Mouse (Mus musculus) heart, adult 2 months (tissue): ENCODE measurements at regions not wholly inside any gene's neighbourhood (a gene's known extent, or its start where the extent isn't known, plus 50 kb on each side); places are given as distances from the start of the nearest gene placed in this dataset.

Experiments
- CTCF ChIP-seq: fragments of 200-600 bp; IDR thresholded peaks from 2 replicates; pipeline ENCODE4 v1.8.1; 2022; ENCODE audit warnings: antibody characterized with exemption, mild to moderate bottlenecking, moderate library complexity
- EP300 ChIP-seq: fragments of 200-500 bp; IDR thresholded peaks from 2 replicates; pipeline ENCODE4 v1.6.1; 2011; ENCODE audit warnings: low read depth, low read length, control low read depth; ENCODE audit not compliant: insufficient read depth
- POLR2A ChIP-seq: fragments of 200-500 bp; IDR thresholded peaks from 2 replicates; pipeline ENCODE4 v1.6.1; 2011; ENCODE audit warnings: mild to moderate bottlenecking, low read depth, low read length, control low read depth; ENCODE audit not compliant: insufficient read depth

DNA sequence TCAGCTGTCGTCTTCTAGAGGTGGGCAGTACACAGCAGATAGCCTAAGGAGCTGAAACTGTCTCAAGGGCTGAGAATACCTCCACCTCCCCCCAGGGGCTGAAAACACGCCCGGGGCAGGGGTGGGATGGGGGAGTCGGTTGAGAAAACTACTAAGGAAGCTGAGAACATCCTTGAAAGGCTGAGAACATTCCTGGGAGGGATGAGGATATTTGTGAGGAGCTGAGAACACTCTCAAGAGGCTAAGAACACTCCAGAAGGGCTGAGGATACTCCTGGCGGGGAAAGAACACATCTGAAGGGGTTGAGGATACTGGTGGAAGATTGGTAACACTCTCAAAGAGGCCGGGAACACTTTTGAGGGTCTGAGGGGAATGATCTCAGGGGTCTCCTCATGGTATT is 81.3 kb upstream of the Gm9887 start:
- TF ChIP-seq POLR2A (no peak), CTCF (no peak), EP300 (no peak)
